Mouse (Mus musculus) lung, postnatal 0 days (tissue): ENCODE results near the gene Entpd7. TPM values are rescaled to one million over a fixed set of nuclear protein-coding genes. Genes with fewer than 3 reads are reported as not detected.
A peak's percentile ranks its signal among the peaks of the same experiment; 100 is the strongest.

Experiments
- ATAC-seq: fragments of 200-750 bp; cut with Nextera tagmentation; 2 replicates; pipeline ENCODE4 v1.8.0; 2017; ENCODE audit warnings: moderate library complexity
- DNase-seq: peaks from one replicate; pipeline ENCODE4 v3.0.0-alpha.2; 2016; ENCODE audit warnings: low spot score
- H3K27ac ChIP-seq: fragments of 300-500 bp; sonication (generic); 2 replicates; pipeline ENCODE4 v1.5.1; 2014; ENCODE audit warnings: antibody characterized with exemption, mild to moderate bottlenecking, low read length, mixed read lengths
- H3K27me3 ChIP-seq: fragments of 300-500 bp; sonication (generic); replicated peaks from 2 replicates; pipeline ENCODE4 v1.6.1; 2014; ENCODE audit warnings: low read length, mixed read lengths; ENCODE audit not compliant: insufficient read depth
- H3K36me3 ChIP-seq: fragments of 300-500 bp; sonication (generic); 2 replicates; pipeline ENCODE4 v1.6.1; 2014; ENCODE audit warnings: low read length, mixed read lengths; ENCODE audit not compliant: insufficient read depth
- H3K4me1 ChIP-seq: fragments of 300-500 bp; sonication (generic); 2 replicates; pipeline ENCODE4 v1.6.1; 2014; ENCODE audit warnings: antibody characterized with exemption, low read depth, low read length, mixed read lengths; ENCODE audit not compliant: insufficient read depth
- H3K4me2 ChIP-seq: fragments of 300-500 bp; sonication (generic); replicated peaks from 2 replicates; pipeline ENCODE4 v1.6.1; 2014; ENCODE audit warnings: low read depth, mild to moderate bottlenecking, low read length, moderate library complexity, mixed read lengths
- H3K4me3 ChIP-seq: fragments of 300-500 bp; sonication (generic); 2 replicates; pipeline ENCODE4 v1.5.1; 2014; ENCODE audit warnings: low read depth, low read length
- H3K9ac ChIP-seq: fragments of 300-500 bp; sonication (generic); replicated peaks from 2 replicates; pipeline ENCODE4 v1.6.1; 2014; ENCODE audit warnings: low read depth, mild to moderate bottlenecking
- H3K9me3 ChIP-seq: fragments of 300-500 bp; sonication (generic); 2 replicates; pipeline ENCODE4 v1.6.1; 2016; ENCODE audit warnings: low read length, mixed read lengths
- CTCF ChIP-seq: IDR thresholded peaks from 2 replicates; pipeline ENCODE4 v1.5.1; 2016; ENCODE audit warnings: antibody characterized with exemption, mild to moderate bottlenecking
- EP300 ChIP-seq: IDR thresholded peaks from 2 replicates; pipeline ENCODE4 v1.6.1; 2016; ENCODE audit warnings: antibody characterized with exemption, mild to moderate bottlenecking, control low read depth
- WGBS: fragments of 180-500 bp; shearing (Covaris S2); extraction: QIAGEN DNeasy Blood & Tissue Kit; methylation state at CpG from one replicate; pipeline ENCODE4 v1.1.7; 2014; 5-methylcytosine and 5-hydroxymethylcytosine counted together
- polyA plus RNA-seq: library from polyadenylated mRNA; unstranded; fragments of >200 nt; fragmentation: Nextera tagmentation; extraction: Ambion mirVana; gene quantifications from 2 replicates; pipeline ENCODE4 v1.2.1, GENCODE M21; 2015

Entpd7 gene
- polyA plus RNA-seq, 1 experiment from 2014 or later, result 6.1 TPM

DNA sequence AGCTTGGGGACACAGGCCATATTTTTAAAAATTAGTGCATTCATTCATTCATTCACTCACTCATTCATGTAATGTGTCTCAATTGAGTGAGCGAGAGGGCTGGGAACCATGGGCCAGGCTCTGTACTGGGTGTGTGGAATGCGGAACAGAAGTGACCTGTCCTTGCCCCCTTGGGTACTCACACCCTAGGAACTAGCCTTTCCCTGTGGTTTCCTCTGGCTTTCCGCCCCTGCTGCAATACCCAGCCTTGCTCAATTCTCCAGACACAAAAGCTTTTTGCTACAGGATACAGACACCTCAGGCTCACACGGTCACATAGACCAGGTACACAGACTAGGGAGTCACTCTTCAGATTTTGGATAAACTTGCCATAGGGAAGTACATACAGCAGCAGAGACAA is 41.1 kb upstream of the Entpd7 start:
- ATAC-seq, result peak; percentile 40; the same call in 1 of the 2 replicates
- H3K36me3 ChIP-seq, result no peaks in the 10 kb centered on the region
- H3K4me1 ChIP-seq, result no peaks in the 10 kb centered on the region
- 79% methylated on average over 4 of the region's 4 CpGs for WGBS
- no peak overlapping the region for H3K4me3 ChIP-seq
- H3K27me3 ChIP-seq, result no peaks in the 10 kb centered on the region
- H3K9ac ChIP-seq, result no peak overlapping the region
- no peak for TF ChIP-seq CTCF
- TF ChIP-seq EP300, result no peak
- H3K4me2 ChIP-seq, result no peak overlapping the region
- peak; percentile 51 for DNase-seq
- H3K27ac ChIP-seq, result no peak overlapping the region
- H3K9me3 ChIP-seq, result no peaks in the 10 kb centered on the region

DNA sequence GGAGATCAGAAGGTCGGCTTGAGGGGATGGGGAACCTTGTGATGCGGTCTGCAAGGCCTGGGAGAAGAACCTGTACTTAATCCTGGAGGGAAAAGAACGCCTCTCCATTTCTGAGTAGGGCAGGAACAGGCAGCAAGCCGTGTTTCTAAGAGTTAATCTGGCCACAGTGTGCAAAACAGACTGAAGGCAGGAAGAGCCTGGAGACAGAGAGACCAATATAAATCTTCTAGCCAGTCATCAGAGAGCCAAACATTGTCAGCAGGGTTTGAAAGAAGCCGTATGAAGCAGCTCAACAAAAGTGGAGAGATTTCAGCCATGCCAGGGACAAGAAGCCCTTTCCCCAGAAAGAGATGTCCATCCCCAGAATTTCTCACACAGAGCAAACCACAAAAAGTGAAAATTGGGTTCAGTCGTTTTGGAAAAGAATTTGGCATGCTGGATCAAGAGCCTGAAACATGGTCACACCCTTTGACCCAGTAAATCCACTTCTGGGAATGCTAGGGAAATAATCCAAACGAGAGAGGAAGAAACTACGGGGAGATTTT is 38.2 kb upstream of the Entpd7 start:
- no peak for ATAC-seq
- H3K27ac ChIP-seq, result no peak overlapping the region

GRCm38 (mm10) chr19:43655735-43656492 is 33.6 kb upstream of the Entpd7 start:
- Histone ChIP-seq H3K4me1 (no peaks in the 10 kb centered on the region), H3K9ac (no peak overlapping the region), H3K27me3 (no peaks in the 10 kb centered on the region), H3K9me3 (no peaks in the 10 kb centered on the region), H3K4me2 (no peak overlapping the region), H3K36me3 (no peaks in the 10 kb centered on the region), H3K27ac (no peak overlapping the region), H3K4me3 (no peak overlapping the region)
- ATAC-seq, result no peak
- TF ChIP-seq EP300 (no peak), CTCF (peak; percentile 92)
- peak; percentile 88 for DNase-seq
- WGBS, result 38% methylated on average over 11 of the region's 11 CpGs

More for the DNA sequence above, 38.2 kb upstream of the Entpd7 start:
- 44% methylated on average over 8 of the region's 8 CpGs for WGBS
- no peak for TF ChIP-seq CTCF
- TF ChIP-seq EP300, result no peak
- Histone ChIP-seq H3K27me3 (no peaks in the 10 kb centered on the region), H3K36me3 (no peaks in the 10 kb centered on the region), H3K4me3 (no peak overlapping the region), H3K9ac (no peak overlapping the region), H3K4me1 (no peaks in the 10 kb centered on the region), H3K4me2 (no peak overlapping the region), H3K9me3 (no peaks in the 10 kb centered on the region)
- DNase-seq, result no peak

GRCm38 (mm10) chr19:43659632-43660031 is 29.8 kb upstream of the Entpd7 start:
- Histone ChIP-seq H3K9me3 (no peaks in the 10 kb centered on the region), H3K4me1 (no peaks in the 10 kb centered on the region), H3K9ac (no peak overlapping the region), H3K27me3 (no peaks in the 10 kb centered on the region), H3K4me2 (no peak overlapping the region), H3K4me3 (no peak overlapping the region), H3K36me3 (peaks cover 7% of the 10 kb centered on the region; the same call in 1 of the 2 replicates), H3K27ac (no peak overlapping the region)
- WGBS, result 57% methylated on average over 6 of the region's 6 CpGs
- ATAC-seq, result no peak
- TF ChIP-seq CTCF (no peak), EP300 (no peak)
- no peak for DNase-seq

DNA sequence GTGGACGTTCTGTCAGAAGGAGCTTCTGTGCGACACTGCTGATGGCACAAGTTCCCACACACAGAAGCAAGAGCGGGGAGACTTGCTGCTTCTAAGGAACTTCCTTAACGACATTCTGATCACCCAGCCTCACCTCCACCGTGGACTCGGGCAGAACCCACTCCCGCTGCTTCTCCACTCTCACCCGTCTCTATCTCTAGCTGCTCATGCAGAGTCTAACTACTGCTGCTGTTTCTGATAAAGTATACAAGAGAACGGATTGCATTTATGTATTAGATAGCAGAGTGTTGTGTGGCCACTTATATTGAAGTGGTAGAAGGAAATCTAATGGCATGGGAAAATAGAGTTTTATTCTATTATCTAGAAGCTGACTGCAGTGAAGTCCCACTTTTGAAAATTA is 28.7 kb upstream of the Entpd7 start:
- Histone ChIP-seq H3K4me2 (no peak overlapping the region), H3K36me3 (peaks cover 7% of the 10 kb centered on the region; the same call in 1 of the 2 replicates), H3K9me3 (no peaks in the 10 kb centered on the region), H3K27ac (no peak overlapping the region), H3K4me3 (no peak overlapping the region), H3K27me3 (no peaks in the 10 kb centered on the region), H3K9ac (no peak overlapping the region), H3K4me1 (no peaks in the 10 kb centered on the region)
- TF ChIP-seq CTCF (no peak), EP300 (no peak)
- WGBS, result 80% methylated on average over 9 of the region's 9 CpGs
- ATAC-seq, result no peak
- no peak for DNase-seq

- no peak overlapping the region for H3K27ac ChIP-seq
- no peak overlapping the region for H3K4me3 ChIP-seq
- H3K4me2 ChIP-seq, result no peak overlapping the region
- no peak overlapping the region for H3K9ac ChIP-seq
- DNase-seq (peak; percentile 34), ATAC-seq (peak; percentile 53; the same call in 1 of the 2 replicates)
- 46% methylated on average over 19 of the region's 19 CpGs for WGBS
- H3K4me1 ChIP-seq, result no peaks in the 10 kb centered on the region
- H3K36me3 ChIP-seq, result peaks cover 7% of the 10 kb centered on the region; the same call in 1 of the 2 replicates
- TF ChIP-seq EP300, result no peak
- TF ChIP-seq CTCF, result peak; percentile 62
- no peaks in the 10 kb centered on the region for H3K27me3 ChIP-seq
- no peaks in the 10 kb centered on the region for H3K9me3 ChIP-seq
These were observed 27.1 kb upstream of the Entpd7 start for GRCm38 (mm10) chr19:43662176-43662967.
